9 mouse cellular contexts compared by ENCODE assay signal in genomic region chr19:56255506-56255905, GRCm38 (mm10). TPM values are rescaled to one million over a fixed set of nuclear protein-coding genes. Genes with fewer than 3 reads are reported as not detected.
A peak's percentile ranks its signal among the peaks of the same experiment; 100 is the strongest.
DNase-seq lines count a peak whose midpoint lies in the region; TF ChIP-seq lines count a peak whose summit lies in the region.
"Had no signal": no experiment of that assay in that cellular context is flagged by ENCODE, and none has a peak within 500 bp of the region (broad histone marks: within the 10 kb centered on the region; RNA-seq: fewer than 3 reads in every experiment).

No protein-coding gene starts in this region.

- H3K4me1 ChIP-seq in cerebellum, adult 2 months (ENCODE audit: control insufficient read depth, insufficient read depth, low read length), result no peaks in the 10 kb centered on the region
- peaks cover 0 to 5% of the 10 kb centered on the region in 2 experiments; a peak in 3 of 4 replicates for H3K4me1 ChIP-seq in MEL (ENCODE audit: control insufficient read depth in 1 of 2, insufficient read depth in 2 of 2, low read length in 2 of 2)
- H3K4me1 ChIP-seq: heart, embryonic 15.5 days had no signal

- no peak overlapping the region for H3K4me3 ChIP-seq in cerebellum, adult 2 months (replicated peaks; ENCODE audit: insufficient read depth, low read depth, low read length)
- no peak overlapping the region for H3K4me3 ChIP-seq in MEL (ENCODE audit: control insufficient read depth in 1 of 2, insufficient read depth in 1 of 2, low read depth in 2 of 2, low read length in 2 of 2)
- H3K4me3 ChIP-seq: heart, embryonic 15.5 days had no signal

- no peak for TF ChIP-seq POLR2A in cerebellum, adult 2 months (IDR thresholded peaks at IDR 0.05; ENCODE audit: borderline replicate concordance, insufficient read depth, low read length)
- no peak for TF ChIP-seq POLR2A in MEL (IDR thresholded peaks at IDR 0.05; ENCODE audit: control insufficient read depth in 1 of 2, insufficient read depth in 1 of 2, low read depth in 1 of 2, low read length in 2 of 2, poor library complexity in 1 of 2)

- H3K79me2 ChIP-seq in MEL (ENCODE audit: control insufficient read depth, insufficient read depth, low read length, poor library complexity), result no peaks in the 10 kb centered on the region

- peak in 1 of 2 experiments; percentile 17 for DNase-seq in cerebellum, adult 2 months
- DNase-seq in cerebellum, adult 11 months, result no peak
- peak; percentile 53 for DNase-seq in layer of hippocampus, adult 11-12 months (ENCODE audit: low spot score)
- no peak for DNase-seq in layer of hippocampus, adult 9-11 months
- DNase-seq in MEL (ENCODE audit: low read depth, low spot score), result peak; percentile 76
- peak; percentile 24 for DNase-seq in fibroblast of lung, adult 2 months (ENCODE audit: low read depth)
- DNase-seq in retina, postnatal 1 day, result peak; percentile 77
- DNase-seq in adrenal gland, postnatal 25 days, result no peak

- no peaks in the 10 kb centered on the region for H3K27me3 ChIP-seq in cerebellum, adult 2 months (ENCODE audit: control insufficient read depth, insufficient read depth, low read length)
- peaks cover 1 to 3% of the 10 kb centered on the region in 2 experiments; a peak in 3 of 4 replicates for H3K27me3 ChIP-seq in MEL (ENCODE audit: control insufficient read depth in 1 of 2, insufficient read depth in 2 of 2, low read length in 2 of 2)

- H3K9ac ChIP-seq in MEL (ENCODE audit: control insufficient read depth, low read depth, low read length, poor library complexity, severe bottlenecking), result no peak overlapping the region
- H3K9ac ChIP-seq: heart, embryonic 15.5 days had no signal

- H3K27ac ChIP-seq in cerebellum, adult 2 months (ENCODE audit: insufficient read depth, low read length), result no peak overlapping the region
- H3K27ac ChIP-seq in MEL (ENCODE audit: control insufficient read depth, low read depth, low read length), result no peak overlapping the region
- H3K27ac ChIP-seq: heart, embryonic 15.5 days had no signal

- peaks cover 0 to 2% of the 10 kb centered on the region in 2 experiments; a peak in 1 of 4 replicates for H3K36me3 ChIP-seq in MEL (ENCODE audit: control insufficient read depth in 1 of 2, insufficient read depth in 2 of 2, low read length in 2 of 2)
- H3K36me3 ChIP-seq: heart, embryonic 15.5 days had no signal

- 30% methylated on average over 3 of the region's 3 CpGs for WGBS in cerebellum, adult 2 months

- peak; percentile 99 for TF ChIP-seq RAD21 in MEL (IDR thresholded peaks at IDR 0.05; ENCODE audit: low read depth, low read length)

- H3K9me3 ChIP-seq in MEL (replicated peaks; ENCODE audit: insufficient read depth, low read length), result no peaks in the 10 kb centered on the region
- H3K9me3 ChIP-seq: heart, embryonic 15.5 days had no signal

- no peak for TF ChIP-seq EP300 in MEL (IDR thresholded peaks at IDR 0.05; ENCODE audit: low read depth in 1 of 2, low read length in 2 of 2)

- TF ChIP-seq CTCF in cerebellum, adult 2 months (IDR thresholded peaks at IDR 0.05; ENCODE audit: borderline replicate concordance, insufficient read depth, low read depth, low read length), result peak; percentile 39; the same call in 1 of the 2 replicates
- peak; percentile 56 to 99 (median 92) for TF ChIP-seq CTCF in MEL (IDR thresholded peaks at IDR 0.05 in 2 of 3, conservative IDR thresholded peaks at IDR 0.05 in 1 of 3; ENCODE audit: control insufficient read depth in 1 of 3, insufficient read depth in 1 of 3, low read depth in 2 of 3, low read length in 3 of 3, poor library complexity in 1 of 3, severe bottlenecking in 1 of 3)

TF ChIP-seq in MEL, 35 proteins besides CTCF, POLR2A, EP300 and RAD21:
- TF ChIP-seq GABPA (IDR thresholded peaks at IDR 0.05; ENCODE audit: low read depth, low read length), result no peak
- 0 out of 2 replicates have a peak, but pooled peaks have one; percentile 54 for TF ChIP-seq JUND (IDR thresholded peaks at IDR 0.05; ENCODE audit: low read depth, low read length)
- TF ChIP-seq BHLHE40 (IDR thresholded peaks at IDR 0.05; ENCODE audit: borderline replicate concordance, low read depth, low read length), result peak; percentile 46; the same call in 1 of the 2 replicates
- peak; percentile 82 for TF ChIP-seq ZC3H11A (IDR thresholded peaks at IDR 0.05; ENCODE audit: low read depth, low read length)
- TF ChIP-seq TCF12 (IDR thresholded peaks at IDR 0.05; ENCODE audit: low read depth, low read length), result 0 out of 2 replicates have a peak, but pooled peaks have one; percentile 16
- 0 out of 2 replicates have a peak, but pooled peaks have one; percentile 25 for TF ChIP-seq ELF1 (IDR thresholded peaks at IDR 0.05; ENCODE audit: low read depth, low read length)
- TF ChIP-seq SMC3 (IDR thresholded peaks at IDR 0.05; ENCODE audit: low read depth, low read length), result peak; percentile 85
- TF ChIP-seq MAZ (IDR thresholded peaks at IDR 0.05; ENCODE audit: low read depth, low read length), result 0 out of 2 replicates have a peak, but pooled peaks have one; percentile 32
- no peak for TF ChIP-seq CHD2 (IDR thresholded peaks at IDR 0.05; ENCODE audit: low read length)

RNA-seq across cellular contexts. Expression of gene Habp2, which starts 31.4 kb away (rescaled TPM):
- not detected in 2 replicates for polyA plus RNA-seq in cerebellum, adult 2 months (2012; rRNA removed)
- total RNA-seq in MEL (2012; rRNA removed), result not detected in 2 replicates
- polyA plus RNA-seq in MEL (2012; ENCODE audit: insufficient read depth in 1 of 2, insufficient read length in 2 of 2, low read depth in 1 of 2, low replicate concordance in 2 of 2, missing spikeins in 1 of 2), result not detected
- total RNA-seq in adrenal gland, postnatal 25 days (2021), result 0.86 TPM in 1 of 2 replicates, not detected in the other

Comparison
In these comparisons a context has a peak if more than half of its experiments do, and no peak if none do; other contexts are left out.
1. DNase-seq: peak in layer of hippocampus, adult 11-12 months (single experiment), MEL (single experiment), fibroblast of lung, adult 2 months (single experiment) and retina, postnatal 1 day (single experiment); none in cerebellum, adult 11 months (single experiment), layer of hippocampus, adult 9-11 months (single experiment) and adrenal gland, postnatal 25 days (single experiment).